14 mouse cellular contexts compared by ENCODE assay signal in genomic region chr2:35746638-35747037, GRCm38 (mm10).
DNase-seq lines count a peak whose midpoint lies in the region; ATAC-seq lines count a peak whose summit lies in the region.
"Had no signal": no experiment of that assay in that cellular context is flagged by ENCODE, and none has a peak within 500 bp of the region (broad histone marks: within the 10 kb centered on the region; RNA-seq: fewer than 3 reads in every experiment).

No protein-coding gene starts in this region.

- H3K9me3 ChIP-seq in hindbrain, embryonic 11.5 days (ENCODE audit: control insufficient read depth, low read length) = no peaks in the 10 kb centered on the region
- H3K9me3 ChIP-seq: limb, embryonic 15.5 days had no signal

- WGBS in hindbrain, embryonic 11.5 days = 31% methylated on average over 4 of the region's 7 CpGs

- peak; percentile 33; the same call in 1 of the 2 replicates for ATAC-seq in frontal cortex, adult (ENCODE audit: low TSS enrichment)
- ATAC-seq in hindbrain, embryonic 11.5 days (ENCODE audit: low FRiP score) = peak; percentile 62; the same call in 1 of the 2 replicates
- ATAC-seq: activated CD4-positive, CD25-positive, alpha-beta regulatory T cell, adult 4 months; lung, postnatal 0 days had no signal

- H3K4me3 ChIP-seq in hindbrain, embryonic 11.5 days (ENCODE audit: low read depth, low read length) = no peak overlapping the region
- H3K4me3 ChIP-seq: limb, embryonic 15.5 days had no signal

- no peak overlapping the region for H3K9ac ChIP-seq in hindbrain, embryonic 11.5 days (ENCODE audit: low read depth, low read length)
- H3K9ac ChIP-seq: limb, embryonic 15.5 days had no signal

- DNase-seq in frontal cortex, adult 2 months (ENCODE audit: extremely low spot score in 1 of 2, low spot score in 1 of 2) = no peak
- peak; percentile 45 for DNase-seq in right cerebral cortex, postnatal 4 days
- DNase-seq in right cerebral cortex, adult 18-20 months = no peak
- no peak for DNase-seq in hindbrain, embryonic 11.5 days (ENCODE audit: low spot score)
- DNase-seq in kidney, adult 18-20 months = no peak
- DNase-seq in ovary, postnatal 10 days (ENCODE audit: low spot score) = no peak
- DNase-seq in thymus, postnatal 10 days (ENCODE audit: low spot score in 2 of 2) = no peak
- DNase-seq: heart, postnatal 10 days; thymus, postnatal 36 days had no signal

- H3K4me2 ChIP-seq in hindbrain, embryonic 11.5 days (replicated peaks; ENCODE audit: low read depth, low read length) = no peak overlapping the region
- H3K4me2 ChIP-seq: limb, embryonic 15.5 days had no signal

- H3K27ac ChIP-seq in hindbrain, embryonic 11.5 days (ENCODE audit: low read depth, low read length) = peak overlapping the region; percentile 39; the same call in 1 of the 2 replicates
- H3K27ac ChIP-seq: kidney, postnatal 0 days; limb, embryonic 15.5 days had no signal

- H3K4me1 ChIP-seq in hindbrain, embryonic 11.5 days (replicated peaks; ENCODE audit: control insufficient read depth, insufficient read depth, low read length) = no peaks in the 10 kb centered on the region

- no peaks in the 10 kb centered on the region for H3K36me3 ChIP-seq in hindbrain, embryonic 11.5 days (ENCODE audit: control insufficient read depth, insufficient read depth, low read length)
- H3K36me3 ChIP-seq: limb, embryonic 15.5 days had no signal

- H3K27me3 ChIP-seq in hindbrain, embryonic 11.5 days (ENCODE audit: control insufficient read depth, insufficient read depth, low read length) = no peaks in the 10 kb centered on the region
- H3K27me3 ChIP-seq: limb, embryonic 15.5 days had no signal
